Mouse (Mus musculus) gastrocnemius, postnatal 14 days (tissue): ENCODE results near the gene Soat1. TPM values are rescaled to one million over a fixed set of nuclear protein-coding genes. Genes with fewer than 3 reads are reported as not detected.
"Not testable (repeated sequence)": the region's sequence is repeated elsewhere in the genome, so short reads cannot be mapped to it uniquely, and the experiment has no call there.

Experiments used
- DNase-seq: peaks from one replicate; pipeline ENCODE4 v3.0.0; 2021; ENCODE audit warnings: mixed read lengths
- intact Hi-C: fragments of 180-260 bp; cut with DNase I; formaldehyde crosslinking; loops from one replicate; pipeline ENCODE4 v1.15.1; 2025; ENCODE audit warnings: low total_unique reads
- long read RNA-seq, 2 experiments: library from polyadenylated mRNA; stranded (forward); transcript quantifications; one replicate each; pipeline ENCODE4 v2.0.0; 2021
- total RNA-seq, 2 experiments: library from RNA; stranded (reverse); gene quantifications; 2 replicates each; pipeline ENCODE4 v1.2.3; 2021

Soat1 gene
- 10 to 100 TPM in 1 of 2 experiments, 1 to 10 TPM in 1; 7.7 to 10.0 TPM for total RNA-seq
- long read RNA-seq, experiment 1, full-length matches to known transcripts = 2 of 3 reads
- long read RNA-seq, experiment 1, partial matches to known transcripts = 1 of 3 reads
- long read RNA-seq, experiment 1, other reads (novel, unspliced or antisense) = 0 of 3 reads
- long read RNA-seq, experiment 2, full-length matches to known transcripts = 3 of 3 reads
- long read RNA-seq, experiment 2, partial matches to known transcripts = 0 of 3 reads
- long read RNA-seq, experiment 2, other reads (novel, unspliced or antisense) = 0 of 3 reads

- DNase-seq = peak; percentile 87
- intact Hi-C loops = no loop called here
Measured at GRCm38 (mm10) chr1:156473961-156474503, at the start of gene Soat1. Gene Soat1, minus strand, starts transcription at chr1:156474331.

DNA sequence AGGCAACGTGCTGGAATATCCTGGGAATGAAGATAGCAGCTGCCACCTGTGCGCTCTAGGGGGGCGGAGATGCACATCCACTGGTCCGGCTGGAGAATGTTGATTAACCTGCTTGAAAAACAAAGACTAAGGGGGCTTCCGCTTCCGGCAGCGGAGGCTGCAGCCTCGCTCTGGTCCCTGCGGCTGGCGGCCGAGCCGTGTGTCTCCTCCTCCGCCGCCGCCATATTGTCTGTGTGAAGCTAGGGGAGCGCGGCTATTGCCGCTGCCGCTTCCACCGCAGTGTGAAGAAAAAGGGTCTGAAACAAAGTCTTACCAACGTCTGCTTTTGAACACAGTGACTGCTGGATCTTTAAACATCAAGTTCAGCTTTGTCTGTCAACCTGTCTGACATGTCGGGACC, 49.7 kb upstream of the Soat1 start, which contains the start of gene Gm10031:
Gene Gm10031, plus strand, starts transcription at position 171 of the 400 bp plus-strand sequence.
- DNase-seq, intact Hi-C loops: not testable (repeated sequence)

DNA sequence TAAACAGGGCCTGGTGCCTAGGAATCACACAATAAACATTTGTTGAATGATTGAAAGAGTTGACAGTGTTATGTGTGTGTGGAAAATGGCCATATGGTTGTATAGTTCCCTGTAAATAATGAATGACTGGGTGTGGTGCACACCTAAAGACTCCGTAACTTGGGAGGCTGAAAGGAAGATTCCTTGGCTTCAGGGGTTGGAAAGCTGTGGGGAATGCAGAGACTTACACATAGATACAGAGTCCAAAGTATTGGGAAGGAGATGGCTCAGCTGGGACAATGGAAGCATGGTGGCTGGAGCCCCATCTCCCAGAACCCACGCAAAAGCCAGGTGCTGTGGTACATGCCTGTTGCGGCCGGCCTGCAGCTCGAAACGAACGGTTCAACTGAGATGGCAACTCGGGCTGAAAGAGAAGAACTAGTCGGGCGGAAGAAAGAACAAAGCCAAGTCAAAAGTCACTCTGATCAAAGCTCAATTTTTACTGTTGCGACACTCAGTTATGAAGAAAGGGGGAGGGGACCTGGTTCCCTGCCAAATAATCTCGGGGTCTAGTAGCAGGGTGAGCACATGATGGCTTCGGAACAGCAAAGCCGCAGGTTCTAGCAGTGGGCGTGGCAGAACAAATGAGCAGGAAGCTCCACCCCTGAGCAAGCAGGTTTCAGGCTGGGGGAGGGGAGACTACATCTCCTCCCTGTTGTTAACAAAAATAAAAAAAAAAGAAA, 47.8 kb upstream of the Soat1 start:
- intact Hi-C loops = no loop called here
- no peak for DNase-seq

DNA sequence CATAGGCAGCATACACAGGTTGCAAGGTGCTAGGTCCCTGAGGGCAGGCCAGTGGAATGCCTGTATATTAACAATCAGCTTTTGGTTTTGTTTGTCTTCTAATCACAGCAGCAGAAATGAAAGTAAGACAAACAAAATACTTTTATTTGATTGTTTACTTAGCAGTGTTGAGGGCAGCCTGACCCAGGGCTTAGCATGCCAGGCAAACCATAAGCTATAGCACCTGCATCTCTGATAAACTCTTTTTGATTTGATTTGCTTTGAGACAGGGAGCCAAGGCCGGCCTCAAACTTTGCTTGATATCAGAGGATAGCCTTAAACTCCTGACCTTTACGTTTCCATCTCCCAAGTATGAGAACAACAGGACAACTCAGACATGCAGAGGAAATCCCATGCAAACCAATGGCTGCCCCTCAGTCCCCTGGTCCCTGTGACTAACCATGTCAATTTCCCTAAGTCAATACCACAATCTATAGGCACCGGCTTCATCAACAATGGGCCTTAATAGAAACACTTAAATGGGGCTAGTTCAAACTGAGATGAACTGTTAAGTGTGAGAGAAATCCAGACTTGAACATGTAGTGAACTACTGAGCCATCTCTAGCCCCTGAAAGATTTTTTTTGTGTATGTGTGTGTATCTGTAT, 46.1 kb upstream of the Soat1 start:
- intact Hi-C loops = no loop called here
- DNase-seq = no peak

DNA sequence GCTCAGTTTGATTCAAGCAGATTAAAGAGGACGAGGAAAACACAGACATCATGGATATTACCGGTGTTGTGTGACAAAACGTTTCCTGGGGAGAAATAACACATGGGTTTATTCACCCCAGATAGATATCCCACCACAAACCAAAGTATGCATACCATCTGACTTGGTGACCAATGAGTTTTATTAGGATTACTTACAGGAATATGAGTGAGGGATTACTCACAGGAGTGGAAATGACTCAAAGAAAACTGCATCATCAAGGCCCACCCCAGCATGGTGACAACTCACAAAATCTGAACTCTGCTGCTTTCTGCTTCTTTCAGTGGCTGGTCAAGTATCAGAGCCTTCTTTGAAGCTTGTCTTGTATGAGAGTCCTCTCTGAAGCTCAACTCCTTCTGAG, 33.6 kb upstream of the Soat1 start:
- intact Hi-C loops = no loop called here
- no peak for DNase-seq

DNA sequence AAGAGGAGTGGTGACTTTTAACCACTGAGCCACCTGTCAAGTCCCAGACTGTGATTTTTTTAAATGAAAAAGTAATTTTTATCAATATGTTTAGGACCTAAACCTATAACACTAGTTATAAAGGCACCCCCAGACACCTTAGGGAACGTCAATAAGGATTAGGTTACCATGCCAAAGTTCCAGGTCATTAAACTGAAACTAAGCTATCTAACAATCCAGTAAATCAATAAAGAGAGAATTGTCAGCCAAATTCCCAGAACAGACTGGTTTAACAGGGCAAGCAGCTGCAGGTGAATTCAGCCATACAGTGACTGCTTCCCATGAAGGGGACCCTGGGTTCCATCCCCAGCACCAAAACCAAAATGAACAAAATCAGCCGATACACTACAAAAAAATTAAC, 31.8 kb upstream of the Soat1 start:
- intact Hi-C loops = no loop called here
- DNase-seq = no peak

DNA sequence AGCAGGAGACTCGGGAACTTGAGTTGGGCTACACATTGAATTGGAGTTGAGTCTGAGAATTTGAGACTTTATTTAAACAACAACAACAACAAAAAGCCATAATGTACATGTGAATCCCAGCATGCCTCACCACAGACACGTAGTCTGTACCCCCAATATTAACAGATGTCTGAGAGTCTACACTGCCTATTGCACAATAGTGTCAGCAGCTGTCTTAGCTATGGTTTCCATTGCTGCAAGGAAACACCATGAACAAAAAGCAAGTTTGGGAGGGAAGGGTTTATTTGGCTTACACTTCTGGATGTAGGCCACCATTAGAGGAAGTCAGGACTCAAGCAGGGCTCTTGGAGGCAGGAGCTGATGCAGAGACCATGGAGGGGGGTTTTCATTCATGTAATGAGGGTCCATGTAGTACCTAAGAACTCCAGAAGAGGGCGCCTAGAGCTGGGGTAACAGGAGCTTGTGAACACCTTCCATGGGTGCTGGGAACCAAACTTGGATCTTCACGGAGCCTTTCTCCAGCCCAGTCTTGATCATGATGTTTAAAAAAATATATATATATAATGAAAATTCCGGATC, 30.9 kb upstream of the Soat1 start:
- DNase-seq = no peak
- intact Hi-C loops = no loop called here

DNA sequence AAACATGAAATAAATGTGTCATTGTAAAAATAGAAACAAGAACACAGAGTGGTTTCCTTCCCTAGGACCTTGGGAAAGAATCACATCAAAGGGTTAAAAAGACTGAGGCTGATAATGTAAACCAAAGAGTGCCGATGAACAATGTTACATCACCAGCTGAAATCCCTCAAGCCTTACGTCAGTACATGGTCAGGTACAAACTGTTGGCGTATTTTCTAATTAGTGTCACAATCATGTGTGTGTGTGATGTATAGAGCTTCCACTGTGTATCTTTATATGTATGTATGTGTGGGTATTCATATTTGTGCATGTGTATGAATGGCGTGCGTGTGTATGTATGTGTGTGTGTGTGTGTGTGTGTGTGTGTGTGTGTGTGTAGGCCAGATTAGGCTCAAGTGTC, 22.8 kb upstream of the Soat1 start:
- intact Hi-C loops = no loop called here
- DNase-seq = no peak

GRCm38 (mm10) chr1:156495025-156495424, 20.9 kb upstream of the Soat1 start:
- intact Hi-C loops = no loop called here

GRCm38 (mm10) chr1:156491226-156491796, 17.2 kb upstream of the Soat1 start:
- intact Hi-C loops = no loop called here
- DNase-seq = no peak

More at GRCm38 (mm10) chr1:156495025-156495424, 20.9 kb upstream of the Soat1 start:
- no peak for DNase-seq

- no peak for DNase-seq
- intact Hi-C loops = no loop called here
Measured at GRCm38 (mm10) chr1:156488031-156488430, 13.9 kb upstream of the Soat1 start.

DNA sequence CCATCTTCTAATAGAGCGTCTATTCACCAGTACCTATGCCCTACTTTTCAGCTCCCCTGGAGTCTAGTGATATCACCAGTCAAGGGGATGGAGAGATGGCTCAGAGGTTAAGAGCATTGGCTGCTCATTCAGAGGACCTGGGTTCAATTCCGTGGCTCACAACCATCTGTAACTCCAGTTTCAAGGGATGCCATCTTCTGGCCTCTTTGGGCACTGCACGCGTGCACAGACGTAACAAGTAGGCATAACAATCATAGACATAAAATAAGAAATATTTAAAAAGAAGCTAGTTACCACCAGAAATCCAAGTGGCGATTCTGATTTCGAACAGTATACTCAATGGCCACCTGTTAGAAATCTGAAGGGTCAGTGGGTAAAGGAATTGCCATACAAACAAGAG, 13.4 kb upstream of the Soat1 start:
- intact Hi-C loops = no loop called here
- DNase-seq = no peak

DNA sequence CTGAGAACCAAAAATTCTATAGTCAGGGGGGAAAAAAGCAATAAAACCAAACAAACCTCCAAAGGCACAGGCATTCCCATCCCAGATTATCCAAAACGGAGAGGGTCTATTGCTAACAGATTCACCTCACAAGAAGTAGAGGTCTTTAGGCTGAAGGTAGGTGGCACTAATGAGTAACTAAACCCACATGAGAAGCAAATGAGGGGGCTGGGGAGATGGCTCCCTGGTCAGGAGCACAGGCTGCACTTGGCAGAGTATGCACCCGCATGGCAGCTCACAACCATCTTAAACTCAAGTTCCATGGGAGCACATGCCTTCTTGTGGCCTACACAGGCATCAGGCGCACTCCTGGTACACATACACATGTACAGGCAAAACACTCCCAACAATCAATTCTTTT, 7.7 kb upstream of the Soat1 start:
- intact Hi-C loops = no loop called here
- DNase-seq = no peak

- intact Hi-C loops = no loop called here
Measured at GRCm38 (mm10) chr1:156476535-156476934, 2.4 kb upstream of the Soat1 start.

GRCm38 (mm10) chr1:156476016-156476415, 1.9 kb upstream of the Soat1 start:
- intact Hi-C loops = no loop called here

More at GRCm38 (mm10) chr1:156476535-156476934, 2.4 kb upstream of the Soat1 start:
- DNase-seq = no peak

GRCm38 (mm10) chr1:156474854-156475253, 723 bp upstream of the Soat1 start:
- DNase-seq = no peak
- intact Hi-C loops = no loop called here

More at GRCm38 (mm10) chr1:156476016-156476415, 1.9 kb upstream of the Soat1 start:
- no peak for DNase-seq

GRCm38 (mm10) chr1:156473003-156473402, 1.1 kb downstream of the Soat1 start:
- intact Hi-C loops = no loop called here
- DNase-seq = no peak

GRCm38 (mm10) chr1:156471955-156472354, 2.2 kb downstream of the Soat1 start:
- no peak for DNase-seq
- intact Hi-C loops = no loop called here

- intact Hi-C loops = no loop called here
- no peak for DNase-seq
Measured at GRCm38 (mm10) chr1:156471071-156471470, 3.1 kb downstream of the Soat1 start.

DNA sequence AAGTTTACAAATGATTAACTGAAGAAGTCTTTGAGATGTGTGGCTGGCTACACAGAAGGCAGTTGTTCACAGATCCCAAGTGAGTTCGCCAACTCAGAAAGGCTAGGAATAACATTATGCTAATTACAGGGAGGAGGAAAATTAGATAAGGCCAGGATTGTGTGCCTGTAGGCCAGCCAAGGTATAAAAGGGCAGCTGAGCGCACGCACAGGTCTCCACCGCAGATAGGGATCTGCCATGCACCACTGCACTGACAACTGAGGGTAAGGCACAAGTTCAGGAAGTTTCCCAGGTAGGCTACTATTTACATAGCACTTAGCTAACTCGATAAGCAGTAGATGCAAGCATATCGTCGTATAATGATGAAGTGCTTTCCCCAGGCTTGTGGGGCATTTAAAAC, 3.6 kb downstream of the Soat1 start:
- intact Hi-C loops = no loop called here
- no peak for DNase-seq
